Mouse (Mus musculus) kidney, embryonic 15.5 days (tissue): ENCODE measurements around the gene Gpr18. TPM values are rescaled to one million over a fixed set of nuclear protein-coding genes. Genes with fewer than 3 reads are reported as not detected.

Experiments
- ATAC-seq: fragments of 200-750 bp; cut with Nextera tagmentation; replicated peaks from 2 replicates; pipeline ENCODE4 v1.8.0; 2017; ENCODE audit warnings: moderate TSS enrichment; ENCODE audit not compliant: low FRiP score
- H3K27ac ChIP-seq: fragments of 300-500 bp; sonication (generic); 2 replicates; pipeline ENCODE4 v1.5.1; 2015; ENCODE audit warnings: mild to moderate bottlenecking, inconsistent platforms
- H3K27me3 ChIP-seq: fragments of 300-500 bp; sonication (generic); 2 replicates; pipeline ENCODE4 v1.6.1; 2015; ENCODE audit warnings: inconsistent platforms
- H3K36me3 ChIP-seq: fragments of 300-500 bp; sonication (generic); 2 replicates; pipeline ENCODE4 v1.6.1; 2015; ENCODE audit warnings: inconsistent platforms
- H3K4me1 ChIP-seq: fragments of 300-500 bp; sonication (generic); 2 replicates; pipeline ENCODE4 v1.6.1; 2015; ENCODE audit warnings: inconsistent platforms
- H3K4me2 ChIP-seq: fragments of 300-500 bp; sonication (generic); 2 replicates; pipeline ENCODE4 v1.6.1; 2015; ENCODE audit warnings: moderate library complexity, mild to moderate bottlenecking, inconsistent platforms
- H3K4me3 ChIP-seq: fragments of 300-500 bp; sonication (generic); replicated peaks from 2 replicates; pipeline ENCODE4 v1.5.1; 2015; ENCODE audit warnings: mild to moderate bottlenecking, inconsistent platforms
- H3K9ac ChIP-seq: fragments of 300-500 bp; sonication (generic); 2 replicates; pipeline ENCODE4 v1.6.1; 2015; ENCODE audit warnings: mild to moderate bottlenecking, inconsistent platforms
- H3K9me3 ChIP-seq: fragments of 300-500 bp; sonication (generic); replicated peaks from 2 replicates; pipeline ENCODE4 v1.6.1; 2016; ENCODE audit warnings: inconsistent platforms
- WGBS: fragments of 180-500 bp; shearing (Covaris S2); methylation state at CpG from one replicate; pipeline ENCODE4 v1.1.7; 2015; ENCODE audit warnings: mixed read lengths; 5-methylcytosine and 5-hydroxymethylcytosine counted together
- polyA plus RNA-seq: library from polyadenylated mRNA; unstranded; fragments of >200 nt; fragmentation: Nextera tagmentation; extraction: Ambion mirVana; gene quantifications from 2 replicates; pipeline ENCODE4 v1.2.1, GENCODE M21; 2015

Gene Gpr18
- polyA plus RNA-seq, 1 experiment from 2014 or later = 0.30 TPM

DNA sequence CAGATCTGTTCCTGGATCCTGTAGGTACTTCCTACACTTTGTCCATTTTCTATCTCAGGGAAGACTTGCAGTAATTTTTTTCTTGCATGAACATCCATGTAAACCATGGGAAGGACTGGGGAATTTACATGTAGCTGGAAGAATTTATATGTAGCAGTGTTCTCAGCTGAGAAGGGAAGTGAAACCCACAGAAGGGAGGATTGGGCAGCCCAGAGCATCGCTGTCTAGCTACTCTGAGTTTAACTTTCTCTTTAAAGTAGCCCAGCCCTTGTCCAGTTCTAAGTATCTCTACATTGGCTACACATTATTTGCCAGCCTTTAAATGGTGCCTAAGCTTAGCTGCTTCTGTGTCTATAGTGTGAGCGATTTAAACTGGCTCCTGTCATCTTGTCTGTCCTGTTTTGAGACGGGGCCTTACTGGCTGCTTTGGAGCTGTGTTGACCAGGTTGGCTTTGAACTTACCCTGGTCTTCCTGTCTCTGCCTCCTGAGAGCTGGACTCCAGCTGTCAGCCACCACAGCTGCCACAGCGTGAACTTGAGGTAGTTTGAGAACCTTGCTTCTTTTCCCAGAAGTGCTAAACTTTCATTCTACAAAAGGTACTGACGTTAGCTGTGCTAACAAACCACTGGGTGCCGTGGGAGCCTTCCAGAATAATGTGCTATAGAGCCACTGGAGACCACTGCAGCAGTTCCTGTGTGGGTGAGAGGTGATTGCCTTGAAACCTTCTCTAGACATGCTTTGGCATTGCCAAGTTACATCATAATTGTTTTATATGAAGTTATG lies 922 bp upstream of the Gpr18 start:
- Histone ChIP-seq H3K4me1 (peaks cover 16% of the 10 kb centered on the region), H3K9ac (no peak overlapping the region), H3K27me3 (no peaks in the 10 kb centered on the region), H3K4me2 (no peak overlapping the region), H3K36me3 (peaks cover 36% of the 10 kb centered on the region), H3K27ac (no peak overlapping the region), H3K4me3 (no peak overlapping the region), H3K9me3 (no peaks in the 10 kb centered on the region)
- 89% methylated on average over 6 of the region's 6 CpGs for WGBS
- ATAC-seq = no peak

DNA sequence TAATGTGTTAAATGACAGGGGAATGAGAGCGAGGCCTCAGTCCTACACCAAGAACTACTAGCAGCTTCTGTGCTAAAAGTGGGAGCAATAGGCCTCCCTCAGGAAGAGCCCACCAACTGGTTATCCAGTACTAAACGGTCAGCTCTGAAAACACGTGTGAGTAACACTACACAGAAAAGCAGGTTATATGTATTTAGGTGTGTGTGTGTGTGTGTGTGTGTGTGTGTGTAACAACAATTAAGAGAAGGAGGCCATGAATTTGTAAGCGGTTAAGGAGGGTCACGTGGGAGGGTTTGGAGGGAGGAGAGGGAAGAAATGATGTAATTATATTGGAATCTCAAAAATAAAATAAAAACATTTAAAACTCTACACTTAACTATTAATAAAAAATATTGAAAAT lies 438 bp downstream of the Gpr18 start:
- ATAC-seq = no peak
- WGBS = 86% methylated on average over 5 of the region's 5 CpGs
- Histone ChIP-seq H3K4me1 (peaks cover 3% of the 10 kb centered on the region), H3K4me3 (no peak overlapping the region), H3K4me2 (no peak overlapping the region), H3K9ac (no peak overlapping the region), H3K27ac (no peak overlapping the region), H3K9me3 (no peaks in the 10 kb centered on the region), H3K27me3 (no peaks in the 10 kb centered on the region), H3K36me3 (peaks cover 46% of the 10 kb centered on the region)

- no peak for ATAC-seq
- Histone ChIP-seq H3K36me3 (peaks cover 64% of the 10 kb centered on the region), H3K27me3 (no peaks in the 10 kb centered on the region), H3K4me3 (no peak overlapping the region), H3K9me3 (no peaks in the 10 kb centered on the region), H3K4me2 (no peak overlapping the region), H3K9ac (no peak overlapping the region), H3K27ac (no peak overlapping the region), H3K4me1 (no peaks in the 10 kb centered on the region)
- WGBS = 89% methylated on average over 7 of the region's 7 CpGs
Measured at GRCm38 (mm10) chr14:121912501-121912900, 3.1 kb downstream of the Gpr18 start.

DNA sequence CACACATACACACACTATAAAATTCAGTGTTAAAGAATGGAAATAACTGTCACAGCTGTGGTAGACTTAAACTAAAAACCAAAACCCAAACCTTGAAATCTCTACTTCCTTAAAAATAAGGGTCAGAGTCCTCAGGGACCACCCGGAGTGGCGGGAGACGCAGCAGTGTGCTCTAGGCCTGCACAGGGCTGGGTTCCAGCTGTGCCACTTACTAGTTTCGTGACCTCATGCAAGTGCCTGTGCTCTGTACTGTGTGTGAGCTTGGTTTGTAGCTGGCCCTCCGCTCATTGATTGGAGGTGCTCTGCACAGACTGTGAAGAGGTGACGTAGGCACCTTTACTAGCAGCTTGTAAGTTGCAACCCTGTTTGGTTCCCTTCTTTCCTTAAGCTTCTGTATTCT lies 5.7 kb downstream of the Gpr18 start:
- WGBS = 90% methylated on average over 6 of the region's 6 CpGs
- no peak for ATAC-seq
- no peaks in the 10 kb centered on the region for H3K4me1 ChIP-seq

GRCm38 (mm10) chr14:121906992-121907681 lies 8.4 kb downstream of the Gpr18 start:
- Histone ChIP-seq H3K36me3 (peaks cover 55% of the 10 kb centered on the region), H3K27ac (no peak overlapping the region), H3K4me1 (no peaks in the 10 kb centered on the region), H3K9ac (no peak overlapping the region), H3K4me3 (no peak overlapping the region), H3K27me3 (no peaks in the 10 kb centered on the region), H3K9me3 (no peaks in the 10 kb centered on the region), H3K4me2 (no peak overlapping the region)
- no peak for ATAC-seq
- WGBS = 89% methylated on average over 11 of the region's 11 CpGs

More for the DNA sequence above, 5.7 kb downstream of the Gpr18 start:
- Histone ChIP-seq H3K27me3 (no peaks in the 10 kb centered on the region), H3K4me3 (no peak overlapping the region), H3K36me3 (peaks cover 63% of the 10 kb centered on the region), H3K4me2 (no peak overlapping the region), H3K9me3 (no peaks in the 10 kb centered on the region), H3K9ac (no peak overlapping the region), H3K27ac (no peak overlapping the region)

GRCm38 (mm10) chr14:121906341-121906991 lies 9.1 kb downstream of the Gpr18 start:
- Histone ChIP-seq H3K4me1 (no peaks in the 10 kb centered on the region), H3K4me2 (no peak overlapping the region), H3K9me3 (no peaks in the 10 kb centered on the region), H3K4me3 (no peak overlapping the region), H3K36me3 (peaks cover 48% of the 10 kb centered on the region), H3K27me3 (no peaks in the 10 kb centered on the region), H3K9ac (no peak overlapping the region), H3K27ac (no peak overlapping the region)
- WGBS = 74% methylated on average over 8 of the region's 8 CpGs
- ATAC-seq = no peak

- no peak for ATAC-seq
- no peak overlapping the region for H3K9ac ChIP-seq
- no peaks in the 10 kb centered on the region for H3K9me3 ChIP-seq
- H3K4me1 ChIP-seq = no peaks in the 10 kb centered on the region
- H3K4me3 ChIP-seq = no peak overlapping the region
- H3K27ac ChIP-seq = no peak overlapping the region
- peaks cover 34% of the 10 kb centered on the region for H3K36me3 ChIP-seq
- 37% methylated on average over 3 of the region's 3 CpGs for WGBS
- no peaks in the 10 kb centered on the region for H3K27me3 ChIP-seq
- no peak overlapping the region for H3K4me2 ChIP-seq
Measured at GRCm38 (mm10) chr14:121904754-121905153, 10.8 kb downstream of the Gpr18 start.

GRCm38 (mm10) chr14:121903381-121903876 lies 12.2 kb downstream of the Gpr18 start:
- Histone ChIP-seq H3K4me1 (0 out of 2 replicates have a peak, but pooled peaks cover 6% of the 10 kb centered on the region), H3K27ac (no peak overlapping the region)

GRCm38 (mm10) chr14:121901511-121901910 lies 14.1 kb downstream of the Gpr18 start:
- H3K4me2 ChIP-seq = no peak overlapping the region
- no peaks in the 10 kb centered on the region for H3K9me3 ChIP-seq
- H3K4me1 ChIP-seq = 0 out of 2 replicates have a peak, but pooled peaks cover 8% of the 10 kb centered on the region
- 93% methylated on average over 6 of the region's 6 CpGs for WGBS
- H3K27me3 ChIP-seq = no peaks in the 10 kb centered on the region
- H3K27ac ChIP-seq = no peak overlapping the region
- peaks cover 11% of the 10 kb centered on the region; the same call in 1 of the 2 replicates for H3K36me3 ChIP-seq
- no peak overlapping the region for H3K4me3 ChIP-seq
- H3K9ac ChIP-seq = no peak overlapping the region
- no peak for ATAC-seq

More at GRCm38 (mm10) chr14:121903381-121903876, 12.2 kb downstream of the Gpr18 start:
- Histone ChIP-seq H3K9ac (no peak overlapping the region), H3K4me3 (no peak overlapping the region), H3K4me2 (no peak overlapping the region), H3K9me3 (no peaks in the 10 kb centered on the region), H3K27me3 (no peaks in the 10 kb centered on the region), H3K36me3 (peaks cover 22% of the 10 kb centered on the region)
- whole genome bisulfite sequencing = 86% methylated on average over 7 of the region's 7 CpGs
- no peak for ATAC-seq

DNA sequence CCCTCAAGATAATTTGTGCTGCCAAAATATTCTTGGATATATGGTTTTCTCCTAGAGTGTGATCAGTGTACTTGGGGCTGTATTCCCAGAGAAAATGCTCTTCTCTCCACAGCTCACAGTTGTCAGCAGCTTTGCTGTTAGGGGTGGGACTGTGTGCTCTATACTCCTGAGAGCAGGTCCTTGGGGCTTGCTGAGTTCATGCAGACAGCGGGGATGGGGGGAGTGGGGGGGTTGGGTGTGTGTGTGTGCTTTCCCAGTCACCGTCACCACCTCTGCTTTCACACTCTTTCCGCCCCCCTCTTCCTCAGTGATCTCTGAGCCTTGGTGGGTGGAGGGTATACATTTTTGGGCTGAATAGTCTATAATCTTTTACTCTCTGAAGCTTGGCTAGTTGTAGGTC lies 16.5 kb downstream of the Gpr18 start:
- 76% methylated on average over 3 of the region's 3 CpGs for WGBS
- Histone ChIP-seq H3K27me3 (no peaks in the 10 kb centered on the region), H3K4me1 (0 out of 2 replicates have a peak, but pooled peaks cover 15% of the 10 kb centered on the region), H3K9ac (no peak overlapping the region), H3K4me3 (no peak overlapping the region), H3K36me3 (no peaks in the 10 kb centered on the region), H3K4me2 (no peak overlapping the region), H3K9me3 (no peaks in the 10 kb centered on the region), H3K27ac (no peak overlapping the region)
- ATAC-seq = no peak

DNA sequence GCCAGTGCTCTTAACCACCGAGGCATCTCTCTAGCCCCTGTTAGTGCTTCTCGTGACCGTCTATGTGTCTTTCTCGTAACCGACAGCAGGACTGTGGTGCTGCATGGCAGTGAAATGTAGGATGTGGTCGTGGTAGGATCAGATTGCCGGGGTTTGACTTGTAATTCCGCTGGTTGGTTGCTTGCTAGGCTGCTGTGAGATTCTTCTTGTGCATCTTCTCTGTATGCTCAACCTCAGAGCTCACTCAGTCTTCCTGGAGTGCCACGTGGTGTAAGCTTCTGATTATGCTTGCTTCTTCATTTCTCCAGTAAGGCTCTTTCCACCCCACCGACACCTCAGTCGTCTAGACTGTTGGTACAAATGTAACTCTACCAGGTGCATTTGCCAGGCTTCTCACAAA lies 17.1 kb downstream of the Gpr18 start:
- no peaks in the 10 kb centered on the region for H3K27me3 ChIP-seq
- H3K9ac ChIP-seq = no peak overlapping the region
- no peak overlapping the region for H3K27ac ChIP-seq
- H3K4me3 ChIP-seq = no peak overlapping the region
- 79% methylated on average over 11 of the region's 11 CpGs for WGBS
- no peak for ATAC-seq
- H3K36me3 ChIP-seq = no peaks in the 10 kb centered on the region
- 0 out of 2 replicates have a peak, but pooled peaks cover 15% of the 10 kb centered on the region for H3K4me1 ChIP-seq
- H3K9me3 ChIP-seq = no peaks in the 10 kb centered on the region
- no peak overlapping the region for H3K4me2 ChIP-seq

- H3K4me3 ChIP-seq = no peak overlapping the region
- H3K4me2 ChIP-seq = no peak overlapping the region
- no peak overlapping the region for H3K27ac ChIP-seq
- no peaks in the 10 kb centered on the region for H3K9me3 ChIP-seq
- no peaks in the 10 kb centered on the region for H3K36me3 ChIP-seq
- WGBS = 90% methylated on average over 2 of the region's 2 CpGs
- H3K27me3 ChIP-seq = no peaks in the 10 kb centered on the region
- no peak for ATAC-seq
- 0 out of 2 replicates have a peak, but pooled peaks cover 15% of the 10 kb centered on the region for H3K4me1 ChIP-seq
- H3K9ac ChIP-seq = no peak overlapping the region
Measured at GRCm38 (mm10) chr14:121897773-121898172, 17.8 kb downstream of the Gpr18 start.
